Mouse (Mus musculus): ENCODE measurements around the gene Cstad. TPM values are rescaled to one million over a fixed set of nuclear protein-coding genes. Genes with fewer than 3 reads are reported as not detected.
A peak's percentile ranks its signal among the peaks of the same experiment; 100 is the strongest.

The Cstad gene
- total RNA-seq, 1 experiment = 0.54 TPM

- peak; percentile 34 for DNase-seq (ENCODE audit: low read depth, low spot score)
- peak overlapping the region; percentile 4 to 42; a peak in 3 of 4 replicates for H3K4me3 ChIP-seq (ENCODE audit: insufficient read depth in 1 of 2, low read depth in 1 of 2, low read length in 2 of 2, poor library complexity in 1 of 2, severe bottlenecking in 1 of 2)
- peak overlapping the region; percentile 56; the same call in 1 of the 2 replicates for H3K27ac ChIP-seq (ENCODE audit: insufficient read depth, low read depth, low read length, poor library complexity, severe bottlenecking)
- in situ Hi-C loops (cut with MboI; ENCODE audit: low sequenced_read_pairs in 2 of 2, unreplicated experiment in 2 of 2) = no loop called here
- H3K36me3 ChIP-seq (ENCODE audit: control insufficient read depth, insufficient read depth, low read length, poor library complexity, severe bottlenecking) = no peaks in the 10 kb centered on the region
- H3K4me1 ChIP-seq (ENCODE audit: control insufficient read depth in 2 of 2, insufficient read depth in 2 of 2, low read length in 2 of 2, poor library complexity in 1 of 2) = peaks cover 3 to 12% of the 10 kb centered on the region in 2 experiments; a peak in 2 of 4 replicates
- TF ChIP-seq HCFC1 (IDR thresholded peaks at IDR 0.05; ENCODE audit: borderline replicate concordance, insufficient read depth, low read length) (no peak), MAFK (IDR thresholded peaks at IDR 0.05; ENCODE audit: insufficient read depth, low read depth, low read length) (no peak), ZNF384 (IDR thresholded peaks at IDR 0.05; ENCODE audit: low read depth, low read length) (no peak), ZC3H11A (IDR thresholded peaks at IDR 0.05; ENCODE audit: borderline replicate concordance, low read depth, low read length) (no peak), CHD2 (IDR thresholded peaks at IDR 0.05; ENCODE audit: low read depth, low read length) (no peak)
- H3K9ac ChIP-seq (ENCODE audit: insufficient read depth, low read depth, low read length, poor library complexity, severe bottlenecking) = peak overlapping the region; percentile 54; the same call in 1 of the 2 replicates
- H3K9me3 ChIP-seq (ENCODE audit: control insufficient read depth, insufficient read depth, low read depth, low read length) = no peaks in the 10 kb centered on the region
These were observed 16.8 kb upstream of the Cstad start for GRCm38 (mm10) chr2:30578006-30578405.

DNA sequence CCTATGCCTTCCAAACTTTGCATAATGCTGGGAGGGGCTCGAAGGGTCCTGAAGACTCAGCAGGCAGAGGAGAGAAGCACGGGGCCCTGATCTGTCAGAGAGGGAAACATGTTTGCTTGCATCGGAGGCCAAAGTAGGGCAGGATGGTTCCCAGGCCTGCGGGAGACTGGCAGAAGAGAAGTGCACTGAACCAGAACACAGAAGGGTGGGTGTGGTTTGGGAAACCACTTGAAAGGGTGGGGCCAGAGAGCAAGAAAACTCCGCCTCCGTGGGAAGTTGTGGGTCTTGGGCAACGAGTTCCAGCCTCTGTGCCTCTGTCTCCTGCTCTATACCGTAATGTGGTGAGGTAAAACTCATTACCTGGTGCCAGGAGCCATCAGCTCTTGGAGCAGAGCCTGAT lies 7.7 kb upstream of the Cstad start:
- H3K27ac ChIP-seq (ENCODE audit: insufficient read depth, low read depth, low read length, poor library complexity, severe bottlenecking) = no peak overlapping the region
- no peak overlapping the region for H3K4me3 ChIP-seq (ENCODE audit: insufficient read depth in 1 of 2, low read depth in 1 of 2, low read length in 2 of 2, poor library complexity in 1 of 2, severe bottlenecking in 1 of 2)
- no peak for DNase-seq (ENCODE audit: low read depth, low spot score)
- H3K9me3 ChIP-seq (ENCODE audit: control insufficient read depth, insufficient read depth, low read depth, low read length) = no peaks in the 10 kb centered on the region
- no peaks in the 10 kb centered on the region for H3K36me3 ChIP-seq (ENCODE audit: control insufficient read depth, insufficient read depth, low read length, poor library complexity, severe bottlenecking)
- in situ Hi-C loops (cut with MboI; ENCODE audit: low sequenced_read_pairs in 2 of 2, unreplicated experiment in 2 of 2) = no loop called here
- no peak for TF ChIP-seq ZC3H11A (IDR thresholded peaks at IDR 0.05; ENCODE audit: borderline replicate concordance, low read depth, low read length)
- TF ChIP-seq ZNF384 (IDR thresholded peaks at IDR 0.05; ENCODE audit: low read depth, low read length) = no peak
- no peak for TF ChIP-seq HCFC1 (IDR thresholded peaks at IDR 0.05; ENCODE audit: borderline replicate concordance, insufficient read depth, low read length)
- TF ChIP-seq MAFK (IDR thresholded peaks at IDR 0.05; ENCODE audit: insufficient read depth, low read depth, low read length) = no peak
- no peak for TF ChIP-seq CHD2 (IDR thresholded peaks at IDR 0.05; ENCODE audit: low read depth, low read length)
- H3K9ac ChIP-seq (ENCODE audit: insufficient read depth, low read depth, low read length, poor library complexity, severe bottlenecking) = no peak overlapping the region
- H3K4me1 ChIP-seq (ENCODE audit: control insufficient read depth in 2 of 2, insufficient read depth in 2 of 2, low read length in 2 of 2, poor library complexity in 1 of 2) = peaks cover 0 to 9% of the 10 kb centered on the region in 2 experiments; a peak in 1 of 4 replicates

- DNase-seq (ENCODE audit: low read depth, low spot score) = no peak
- no peak overlapping the region for H3K27ac ChIP-seq (ENCODE audit: insufficient read depth, low read depth, low read length, poor library complexity, severe bottlenecking)
- no peaks in the 10 kb centered on the region for H3K9me3 ChIP-seq (ENCODE audit: control insufficient read depth, insufficient read depth, low read depth, low read length)
- H3K9ac ChIP-seq (ENCODE audit: insufficient read depth, low read depth, low read length, poor library complexity, severe bottlenecking) = no peak overlapping the region
- TF ChIP-seq ZC3H11A (IDR thresholded peaks at IDR 0.05; ENCODE audit: borderline replicate concordance, low read depth, low read length) = no peak
- TF ChIP-seq HCFC1 (IDR thresholded peaks at IDR 0.05; ENCODE audit: borderline replicate concordance, insufficient read depth, low read length) = no peak
- no peak for TF ChIP-seq ZNF384 (IDR thresholded peaks at IDR 0.05; ENCODE audit: low read depth, low read length)
- TF ChIP-seq CHD2 (IDR thresholded peaks at IDR 0.05; ENCODE audit: low read depth, low read length) = no peak
- TF ChIP-seq MAFK (IDR thresholded peaks at IDR 0.05; ENCODE audit: insufficient read depth, low read depth, low read length) = no peak
- no peaks in the 10 kb centered on the region for H3K36me3 ChIP-seq (ENCODE audit: control insufficient read depth, insufficient read depth, low read length, poor library complexity, severe bottlenecking)
- H3K4me3 ChIP-seq (ENCODE audit: insufficient read depth in 1 of 2, low read depth in 1 of 2, low read length in 2 of 2, poor library complexity in 1 of 2, severe bottlenecking in 1 of 2) = no peak overlapping the region
- peaks cover 0 to 9% of the 10 kb centered on the region in 2 experiments; a peak in 1 of 4 replicates for H3K4me1 ChIP-seq (ENCODE audit: control insufficient read depth in 2 of 2, insufficient read depth in 2 of 2, low read length in 2 of 2, poor library complexity in 1 of 2)
- in situ Hi-C loops (cut with MboI; ENCODE audit: low sequenced_read_pairs in 2 of 2, unreplicated experiment in 2 of 2) = no loop called here
These were observed 7.2 kb upstream of the Cstad start for GRCm38 (mm10) chr2:30587671-30588070.

DNA sequence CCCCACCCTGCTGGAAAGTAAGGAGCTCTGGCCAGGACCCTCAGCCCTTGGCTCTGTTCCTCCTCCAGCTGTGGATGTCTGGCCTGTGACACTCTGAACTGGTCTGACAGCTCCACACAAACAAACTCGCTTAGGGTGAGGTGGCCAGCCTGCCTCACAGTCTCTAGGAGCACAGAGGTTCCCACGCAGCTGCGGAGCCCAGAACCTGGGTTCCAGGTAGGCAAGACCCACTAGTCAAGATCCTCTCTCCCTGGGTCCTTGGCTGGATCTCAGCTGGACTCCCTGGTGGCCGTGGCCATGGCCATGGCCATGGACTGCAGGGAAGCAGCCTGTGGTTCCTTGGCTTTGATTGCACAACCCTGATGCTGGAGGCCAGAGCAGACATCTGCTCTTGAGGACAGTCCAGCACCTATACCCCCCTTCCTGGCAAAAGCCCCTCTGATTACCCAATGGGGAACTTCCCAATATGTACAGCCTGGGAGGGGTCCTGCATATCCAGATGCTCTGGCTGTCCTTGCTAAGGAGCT lies 5.8 kb upstream of the Cstad start:
- H3K9ac ChIP-seq (ENCODE audit: insufficient read depth, low read depth, low read length, poor library complexity, severe bottlenecking) = no peak overlapping the region
- no peaks in the 10 kb centered on the region for H3K36me3 ChIP-seq (ENCODE audit: control insufficient read depth, insufficient read depth, low read length, poor library complexity, severe bottlenecking)
- in situ Hi-C loops (cut with MboI; ENCODE audit: low sequenced_read_pairs in 2 of 2, unreplicated experiment in 2 of 2) = no loop called here
- DNase-seq (ENCODE audit: low read depth, low spot score) = no peak
- TF ChIP-seq MAFK (IDR thresholded peaks at IDR 0.05; ENCODE audit: insufficient read depth, low read depth, low read length) = no peak
- TF ChIP-seq HCFC1 (IDR thresholded peaks at IDR 0.05; ENCODE audit: borderline replicate concordance, insufficient read depth, low read length) = no peak
- TF ChIP-seq ZNF384 (IDR thresholded peaks at IDR 0.05; ENCODE audit: low read depth, low read length) = no peak
- no peak for TF ChIP-seq ZC3H11A (IDR thresholded peaks at IDR 0.05; ENCODE audit: borderline replicate concordance, low read depth, low read length)
- TF ChIP-seq CHD2 (IDR thresholded peaks at IDR 0.05; ENCODE audit: low read depth, low read length) = no peak
- H3K9me3 ChIP-seq (ENCODE audit: control insufficient read depth, insufficient read depth, low read depth, low read length) = no peaks in the 10 kb centered on the region
- H3K27ac ChIP-seq (ENCODE audit: insufficient read depth, low read depth, low read length, poor library complexity, severe bottlenecking) = no peak overlapping the region
- peaks cover 0 to 13% of the 10 kb centered on the region in 2 experiments; a peak in 1 of 4 replicates for H3K4me1 ChIP-seq (ENCODE audit: control insufficient read depth in 2 of 2, insufficient read depth in 2 of 2, low read length in 2 of 2, poor library complexity in 1 of 2)
- H3K4me3 ChIP-seq (ENCODE audit: insufficient read depth in 1 of 2, low read depth in 1 of 2, low read length in 2 of 2, poor library complexity in 1 of 2, severe bottlenecking in 1 of 2) = no peak overlapping the region

Measured in ES-E14 (cell line).